Mouse (Mus musculus) cortical plate, adult 2 months (tissue): Measurements from ENCODE around the gene Tbc1d16. TPM values are rescaled to one million over a fixed set of nuclear protein-coding genes. Genes with fewer than 3 reads are reported as not detected.

Source experiments
- H3K27ac ChIP-seq: fragments of 200-500 bp; 2 replicates; pipeline ENCODE4 v1.5.1; 2012; ENCODE audit warnings: low read length, control low read depth, inconsistent platforms; ENCODE audit not compliant: insufficient read depth
- H3K4me1 ChIP-seq: fragments of 200-500 bp; 2 replicates; pipeline ENCODE4 v1.6.1; 2011; ENCODE audit warnings: low read length; ENCODE audit not compliant: control insufficient read depth, insufficient read depth
- H3K4me3 ChIP-seq: fragments of 200-500 bp; 2 replicates; pipeline ENCODE4 v1.5.1; 2011; ENCODE audit warnings: mild to moderate bottlenecking, low read length, control low read depth; ENCODE audit not compliant: insufficient read depth
- CTCF ChIP-seq: fragments of 200-500 bp; IDR thresholded peaks from 2 replicates; pipeline ENCODE4 v1.5.1; 2011; ENCODE audit warnings: mild to moderate bottlenecking, control low read depth, low read length; ENCODE audit not compliant: insufficient read depth; ENCODE audit errors: extremely low read depth
- POLR2A ChIP-seq: fragments of 200-500 bp; IDR thresholded peaks from 2 replicates; pipeline ENCODE4 v1.6.1; 2011; ENCODE audit warnings: mild to moderate bottlenecking, low read length, control low read depth; ENCODE audit not compliant: insufficient read depth; ENCODE audit errors: extremely low read depth
- polyA plus RNA-seq: library from polyadenylated mRNA; depleted of rRNA; stranded (reverse); fragments of >200 nt; gene quantifications from 2 replicates; pipeline ENCODE4 v1.2.3, GENCODE M21; 2012

Tbc1d16 gene
- polyA plus RNA-seq, 1 experiment, result 17.6 TPM

- no peak overlapping the region for H3K27ac ChIP-seq
- TF ChIP-seq CTCF (no peak), POLR2A (no peak)
- H3K4me1 ChIP-seq, result no peaks in the 10 kb centered on the region
- H3K4me3 ChIP-seq, result no peak overlapping the region
Measured at GRCm38 (mm10) chr11:119197618-119198563, 30.4 kb downstream of the Tbc1d16 start.

DNA sequence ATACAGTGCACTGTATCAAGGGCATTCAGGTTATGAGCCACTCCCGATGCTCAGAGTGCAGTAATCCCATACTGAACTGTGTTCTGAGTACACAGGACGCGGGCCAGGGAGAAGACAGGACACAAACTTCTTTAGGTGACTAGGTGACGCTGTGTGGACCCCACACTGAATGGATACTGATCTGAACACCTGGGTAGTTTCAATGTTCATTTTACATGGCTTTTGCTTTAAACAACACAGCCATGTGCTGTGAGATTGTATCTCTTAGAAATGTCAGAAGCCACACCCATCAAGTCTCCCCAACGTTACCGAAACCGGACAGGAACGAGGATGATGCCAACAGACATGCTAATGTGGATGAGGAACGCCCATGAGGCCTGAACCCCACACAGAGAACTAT, 35.7 kb downstream of the Tbc1d16 start:
- H3K4me1 ChIP-seq, result no peaks in the 10 kb centered on the region
- no peak overlapping the region for H3K27ac ChIP-seq
- no peak overlapping the region for H3K4me3 ChIP-seq
- TF ChIP-seq POLR2A, result no peak
- no peak for TF ChIP-seq CTCF

DNA sequence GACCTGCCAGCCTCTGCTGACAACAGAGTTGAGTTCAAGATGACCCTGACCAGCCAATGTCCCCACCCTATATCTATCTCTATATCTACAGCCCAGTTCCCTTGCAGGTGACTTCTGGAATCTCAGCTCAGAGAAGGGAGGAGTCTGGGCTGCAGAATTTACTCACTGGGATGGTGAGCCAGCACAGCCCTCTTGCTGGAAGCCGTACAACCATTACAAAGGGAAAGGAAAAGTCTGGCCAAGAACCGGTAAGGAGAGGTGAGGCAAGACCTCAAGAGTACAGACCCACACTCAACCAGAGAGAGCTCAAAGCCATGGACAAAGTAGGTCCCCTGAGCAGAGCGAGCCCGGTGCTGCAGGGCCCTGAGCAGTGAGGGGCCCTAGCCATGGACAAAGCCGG, 36.1 kb downstream of the Tbc1d16 start:
- no peaks in the 10 kb centered on the region for H3K4me1 ChIP-seq
- H3K27ac ChIP-seq, result no peak overlapping the region
- TF ChIP-seq POLR2A (no peak), CTCF (no peak)
- no peak overlapping the region for H3K4me3 ChIP-seq

DNA sequence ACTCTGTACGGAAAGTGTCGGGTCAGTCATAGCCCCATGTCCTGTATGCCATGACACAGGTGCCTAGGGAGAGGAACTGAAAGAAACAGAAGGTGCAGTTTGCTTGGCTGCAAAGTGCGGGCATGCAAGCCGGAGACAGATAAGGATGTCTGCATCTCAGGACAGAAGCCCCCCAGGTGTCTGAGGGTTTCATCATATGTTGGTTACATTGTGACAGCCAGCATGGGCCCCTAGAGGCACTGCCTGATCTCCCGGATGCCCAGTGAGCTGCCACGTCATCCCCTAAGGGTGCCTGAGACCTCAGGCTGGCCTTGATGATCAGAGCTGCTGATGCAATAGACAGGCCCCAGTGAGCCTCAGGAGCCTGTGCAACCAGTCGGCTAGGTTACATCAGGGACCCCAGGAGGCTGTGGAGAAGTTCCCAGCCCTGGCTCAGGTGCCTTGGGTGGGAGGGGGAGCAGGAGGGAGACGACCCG, 36.7 kb downstream of the Tbc1d16 start:
- Histone ChIP-seq H3K4me3 (no peak overlapping the region), H3K27ac (no peak overlapping the region), H3K4me1 (no peaks in the 10 kb centered on the region)
- TF ChIP-seq POLR2A, result no peak
- TF ChIP-seq CTCF, result no peak

DNA sequence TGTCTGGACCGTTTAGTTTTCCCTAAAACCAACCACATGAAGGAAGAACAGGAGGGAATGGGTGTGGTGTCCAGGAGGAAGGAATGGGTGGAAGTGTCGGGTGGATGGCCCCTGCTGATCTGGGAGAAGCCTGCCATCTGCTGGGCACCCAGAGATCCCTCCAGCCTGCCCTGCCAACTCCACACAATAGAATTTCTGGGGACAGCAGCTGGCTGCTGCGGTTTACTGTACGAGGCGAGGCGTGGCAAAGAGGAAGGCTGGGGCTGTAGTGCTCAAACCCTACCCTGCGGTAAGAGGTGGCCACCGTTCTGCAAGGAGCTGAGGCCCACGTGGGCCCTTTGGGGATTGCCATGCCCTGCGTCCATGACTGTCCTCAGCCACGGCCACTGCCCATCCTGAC, 37.8 kb downstream of the Tbc1d16 start:
- no peak overlapping the region for H3K4me3 ChIP-seq
- H3K4me1 ChIP-seq, result no peaks in the 10 kb centered on the region
- no peak overlapping the region for H3K27ac ChIP-seq
- TF ChIP-seq CTCF, result peak; percentile 72
- TF ChIP-seq POLR2A, result no peak

GRCm38 (mm10) chr11:119189319-119189718, 39.0 kb downstream of the Tbc1d16 start:
- TF ChIP-seq CTCF (no peak), POLR2A (no peak)
- H3K4me1 ChIP-seq, result no peaks in the 10 kb centered on the region

DNA sequence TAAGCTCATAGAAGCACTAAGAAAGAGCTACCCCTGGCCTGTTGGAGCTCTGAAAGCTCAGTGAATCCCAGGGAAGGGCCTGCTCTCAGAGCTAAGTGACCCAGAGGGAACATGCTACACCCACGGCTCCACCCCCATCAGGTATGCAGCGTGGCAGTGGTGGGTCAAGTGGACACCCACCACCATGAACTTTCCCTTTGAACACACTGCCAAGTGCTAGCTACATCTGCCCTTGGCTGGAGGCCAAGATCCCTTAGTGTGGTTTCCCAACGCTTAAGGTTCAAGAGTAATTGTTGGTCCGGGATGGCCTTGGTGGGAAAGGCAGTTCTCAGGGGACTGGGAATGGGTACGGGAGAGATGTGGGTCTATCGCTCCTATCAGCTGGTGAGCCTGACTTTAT, 39.9 kb downstream of the Tbc1d16 start:
- Histone ChIP-seq H3K4me1 (no peaks in the 10 kb centered on the region), H3K27ac (no peak overlapping the region), H3K4me3 (no peak overlapping the region)
- no peak for TF ChIP-seq POLR2A
- no peak for TF ChIP-seq CTCF

More at GRCm38 (mm10) chr11:119189319-119189718, 39.0 kb downstream of the Tbc1d16 start:
- Histone ChIP-seq H3K4me3 (no peak overlapping the region), H3K27ac (no peak overlapping the region)

- no peak for TF ChIP-seq POLR2A
- no peak for TF ChIP-seq CTCF
- Histone ChIP-seq H3K4me3 (no peak overlapping the region), H3K4me1 (no peaks in the 10 kb centered on the region)
Measured at GRCm38 (mm10) chr11:119187800-119188197, 40.5 kb downstream of the Tbc1d16 start.

GRCm38 (mm10) chr11:119186989-119187799, 41.1 kb downstream of the Tbc1d16 start:
- no peak for TF ChIP-seq POLR2A
- TF ChIP-seq CTCF, result peak; percentile 68
- H3K4me3 ChIP-seq, result no peak overlapping the region
- H3K4me1 ChIP-seq, result no peaks in the 10 kb centered on the region
- no peak overlapping the region for H3K27ac ChIP-seq

More at GRCm38 (mm10) chr11:119187800-119188197, 40.5 kb downstream of the Tbc1d16 start:
- no peak overlapping the region for H3K27ac ChIP-seq

- Histone ChIP-seq H3K4me1 (no peaks in the 10 kb centered on the region), H3K27ac (no peak overlapping the region), H3K4me3 (no peak overlapping the region)
- no peak for TF ChIP-seq POLR2A
Measured at GRCm38 (mm10) chr11:119186381-119186780, 41.9 kb downstream of the Tbc1d16 start.
